Mouse (Mus musculus) forebrain, postnatal 0 days (tissue): ENCODE results near the gene Lrrc75a. TPM values are rescaled to one million over a fixed set of nuclear protein-coding genes. Genes with fewer than 3 reads are reported as not detected.
A peak's percentile ranks its signal among the peaks of the same experiment; 100 is the strongest.
"Not testable (repeated sequence)": the region's sequence is repeated elsewhere in the genome, so short reads cannot be mapped to it uniquely, and the experiment has no call there.

Experiments
- ATAC-seq: fragments of 200-750 bp; cut with Nextera tagmentation; 2 replicates; pipeline ENCODE4 v1.8.0; 2017; ENCODE audit warnings: mild to moderate bottlenecking, moderate library complexity
- DNase-seq: peaks from one replicate; pipeline ENCODE4 v3.0.0-alpha.2; 2015
- H3K27ac ChIP-seq: fragments of 300-500 bp; sonication (generic); 2 replicates; pipeline ENCODE4 v1.5.1; 2014; ENCODE audit warnings: low read depth, mild to moderate bottlenecking, antibody characterized with exemption, low read length, moderate library complexity, mixed read lengths
- H3K27me3 ChIP-seq: fragments of 300-500 bp; sonication (generic); 2 replicates; pipeline ENCODE4 v1.6.1; 2014; ENCODE audit warnings: mild to moderate bottlenecking, low read length, mixed read lengths; ENCODE audit not compliant: insufficient read depth
- H3K36me3 ChIP-seq: fragments of 300-500 bp; sonication (generic); 2 replicates; pipeline ENCODE4 v1.6.1; 2014; ENCODE audit warnings: mild to moderate bottlenecking, moderate library complexity; ENCODE audit not compliant: insufficient read depth
- H3K4me1 ChIP-seq: fragments of 300-500 bp; sonication (generic); 2 replicates; pipeline ENCODE4 v1.6.1; 2014; ENCODE audit warnings: antibody characterized with exemption; ENCODE audit not compliant: insufficient read depth
- H3K4me2 ChIP-seq: fragments of 300-500 bp; sonication (generic); 2 replicates; pipeline ENCODE4 v1.6.1; 2014; ENCODE audit warnings: low read depth, mild to moderate bottlenecking, moderate library complexity
- H3K4me3 ChIP-seq: fragments of 300-500 bp; sonication (generic); 2 replicates; pipeline ENCODE4 v1.5.1; 2014; ENCODE audit warnings: low read depth, low read length, mixed read lengths
- H3K9ac ChIP-seq: fragments of 300-500 bp; sonication (generic); 2 replicates; pipeline ENCODE4 v1.6.1; 2014; ENCODE audit warnings: mild to moderate bottlenecking
- H3K9me3 ChIP-seq: fragments of 300-500 bp; sonication (generic); 2 replicates; pipeline ENCODE4 v1.6.1; 2016; ENCODE audit warnings: low read length
- CTCF ChIP-seq: sonication (generic); IDR thresholded peaks from 2 replicates; pipeline ENCODE4 v1.5.1; 2016; ENCODE audit warnings: antibody characterized with exemption, control low read depth, low read depth
- WGBS: fragments of 180-500 bp; shearing (Covaris S2); extraction: QIAGEN DNeasy Blood & Tissue Kit; methylation state at CpG from one replicate; pipeline ENCODE4 v1.1.7; 2014; 5-methylcytosine and 5-hydroxymethylcytosine counted together
- polyA plus RNA-seq: library from polyadenylated mRNA; unstranded; fragments of >200 nt; fragmentation: Nextera tagmentation; extraction: Ambion mirVana; gene quantifications from 2 replicates; pipeline ENCODE4 v1.2.1, GENCODE M21; 2015
- total RNA-seq: library from RNA; depleted of rRNA; stranded (reverse); fragments of >200 nt; gene quantifications from 2 replicates; pipeline ENCODE4 v1.2.3, GENCODE M21; 2014

The Lrrc75a gene
- total and polyA plus RNA-seq, 2 experiments from 2014 or later, result 7.1 to 13.2 TPM

DNA sequence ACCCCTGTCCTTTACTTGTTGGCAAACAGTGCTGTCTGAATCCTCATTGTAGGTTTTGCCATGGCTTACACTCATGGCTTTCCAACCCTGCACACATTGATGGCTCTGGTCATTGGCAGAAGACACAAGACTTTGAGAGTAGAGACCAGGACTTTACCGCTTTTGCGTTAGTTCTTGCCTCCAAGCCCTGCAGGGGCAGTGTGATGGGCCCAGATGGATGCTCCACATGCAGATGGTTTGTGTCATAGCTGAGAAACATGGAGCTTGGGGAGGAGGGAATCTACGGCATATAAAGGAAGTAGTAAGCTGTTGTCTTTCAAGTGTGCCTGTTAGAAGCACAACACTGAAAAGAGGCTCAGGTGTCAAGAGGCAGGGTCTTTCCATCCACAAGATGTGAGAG is 3.8 kb upstream of the Lrrc75a start:
- peaks cover 13% of the 10 kb centered on the region for H3K4me1 ChIP-seq
- H3K9ac ChIP-seq, result no peak overlapping the region
- no peak overlapping the region for H3K27ac ChIP-seq
- H3K4me3 ChIP-seq, result no peak overlapping the region
- DNase-seq (no peak), ATAC-seq (no peak)
- no peaks in the 10 kb centered on the region for H3K27me3 ChIP-seq
- H3K36me3 ChIP-seq, result no peaks in the 10 kb centered on the region
- no peaks in the 10 kb centered on the region for H3K9me3 ChIP-seq
- WGBS, result 70% methylated on average over 3 of the region's 3 CpGs
- no peak for TF ChIP-seq CTCF
- H3K4me2 ChIP-seq, result no peak overlapping the region

DNA sequence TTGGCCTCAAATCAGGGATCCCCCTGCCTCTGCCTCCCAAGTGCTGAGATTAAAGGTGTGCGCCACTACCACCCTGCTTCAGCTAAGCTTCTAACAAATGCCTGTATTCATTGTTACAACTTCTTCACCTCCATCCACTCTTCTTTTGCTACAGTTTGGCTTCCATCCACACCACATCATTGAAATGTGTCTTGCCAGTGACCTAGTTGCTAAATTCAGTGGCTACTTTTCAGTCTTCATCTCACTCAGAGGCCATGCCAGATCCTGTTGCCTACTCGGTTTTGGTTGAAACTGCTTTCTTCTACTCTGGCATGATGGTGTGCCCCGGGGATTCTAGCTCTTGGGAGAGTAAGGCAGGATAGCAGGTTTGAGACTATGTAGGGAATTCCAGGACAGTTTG is 3.2 kb upstream of the Lrrc75a start:
- Histone ChIP-seq H3K9me3 (no peaks in the 10 kb centered on the region), H3K4me3 (no peak overlapping the region), H3K36me3 (no peaks in the 10 kb centered on the region), H3K4me2 (no peak overlapping the region), H3K27me3 (no peaks in the 10 kb centered on the region), H3K4me1 (peaks cover 18% of the 10 kb centered on the region), H3K9ac (no peak overlapping the region), H3K27ac (no peak overlapping the region)
- WGBS, result 86% methylated on average over 3 of the region's 3 CpGs
- no peak for TF ChIP-seq CTCF
- DNase-seq, result no peak
- no peak for ATAC-seq

DNA sequence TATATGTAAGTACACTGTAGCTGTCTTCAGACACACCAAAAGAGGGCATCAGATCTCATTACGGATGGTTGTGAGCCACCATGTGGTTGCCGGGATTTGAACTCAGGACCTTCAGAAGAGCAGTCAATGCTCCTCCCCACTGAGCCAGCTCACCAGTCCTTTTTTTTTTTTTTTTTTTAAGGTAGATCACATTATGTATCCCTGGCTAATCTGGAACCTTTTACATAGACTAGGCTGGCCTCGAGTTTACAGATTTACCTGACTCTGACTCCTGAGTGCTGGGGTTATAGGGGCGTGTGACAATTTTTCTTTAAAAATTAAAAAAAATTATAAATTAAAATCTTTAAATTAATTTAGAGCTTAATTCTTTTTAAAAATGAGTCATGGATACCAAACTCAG is 1.5 kb upstream of the Lrrc75a start:
- H3K9ac ChIP-seq, H3K36me3 ChIP-seq, H3K4me3 ChIP-seq, H3K27ac ChIP-seq, H3K9me3 ChIP-seq, H3K4me2 ChIP-seq, DNase-seq, ATAC-seq, H3K27me3 ChIP-seq: not testable (repeated sequence)
- 85% methylated on average over 4 of the region's 4 CpGs for WGBS
- peaks cover 34% of the 10 kb centered on the region for H3K4me1 ChIP-seq

DNA sequence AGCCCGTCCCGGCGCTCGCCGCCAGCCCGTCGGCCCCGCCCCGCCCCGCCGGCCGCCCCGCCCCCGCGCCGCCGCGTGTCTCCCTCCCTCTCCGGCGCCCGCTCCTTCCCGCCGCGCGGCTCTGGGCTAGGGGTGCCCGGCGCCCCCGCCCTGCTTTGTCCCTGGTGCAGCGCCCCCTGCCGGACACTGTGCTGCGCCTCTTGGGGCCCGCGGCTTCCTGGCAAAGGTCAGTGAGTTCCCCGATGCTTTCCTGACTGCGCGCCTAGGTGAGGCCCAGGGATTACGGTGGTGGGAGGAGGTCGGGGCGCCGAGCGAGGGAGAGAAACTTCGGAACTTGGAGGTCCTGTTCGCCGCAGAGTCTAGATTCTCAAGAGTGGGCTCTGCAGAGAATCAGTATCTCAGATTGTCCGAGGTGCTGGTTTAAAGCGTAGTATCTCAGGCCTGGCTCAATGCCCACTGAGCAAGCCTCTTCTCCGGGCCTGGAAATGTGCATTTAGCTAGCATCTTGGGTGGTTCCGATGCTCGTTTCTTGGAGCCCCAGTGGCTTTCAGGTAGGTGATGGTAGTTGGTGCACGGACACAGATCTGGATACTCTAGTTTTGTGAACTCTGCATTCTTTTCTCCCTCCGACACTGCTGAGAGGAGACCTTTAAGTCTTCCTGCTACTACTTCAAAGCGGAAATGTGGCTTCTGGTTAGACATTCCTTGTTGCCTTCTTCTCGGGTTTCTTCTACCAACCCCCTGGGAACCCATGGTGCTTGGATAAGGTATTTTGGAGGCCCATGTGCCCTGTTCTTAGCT is 468 bp upstream of the Lrrc75a start, which contains the start of gene Mmgt2:
Gene Mmgt2 (plus strand): TSS at position 74 of the 801 bp plus-strand sequence.
- WGBS, result 1% methylated on average over 29 of the region's 53 CpGs
- Histone ChIP-seq H3K9ac (peak within 1 kb of the TSS; percentile 66), H3K4me2 (peak within 1 kb of the TSS; percentile 96), H3K4me3 (peak within 1 kb of the TSS; percentile 70), H3K4me1 (peaks cover 38% of the 10 kb centered on the region), H3K27ac (peak within 1 kb of the TSS; percentile 62), H3K27me3 (no peaks in the 10 kb centered on the region), H3K9me3 (no peaks in the 10 kb centered on the region), H3K36me3 (no peaks in the 10 kb centered on the region)
- TF ChIP-seq CTCF, result peak; percentile 91
- DNase-seq (peak; percentile 90), ATAC-seq (peak; percentile 91)

DNA sequence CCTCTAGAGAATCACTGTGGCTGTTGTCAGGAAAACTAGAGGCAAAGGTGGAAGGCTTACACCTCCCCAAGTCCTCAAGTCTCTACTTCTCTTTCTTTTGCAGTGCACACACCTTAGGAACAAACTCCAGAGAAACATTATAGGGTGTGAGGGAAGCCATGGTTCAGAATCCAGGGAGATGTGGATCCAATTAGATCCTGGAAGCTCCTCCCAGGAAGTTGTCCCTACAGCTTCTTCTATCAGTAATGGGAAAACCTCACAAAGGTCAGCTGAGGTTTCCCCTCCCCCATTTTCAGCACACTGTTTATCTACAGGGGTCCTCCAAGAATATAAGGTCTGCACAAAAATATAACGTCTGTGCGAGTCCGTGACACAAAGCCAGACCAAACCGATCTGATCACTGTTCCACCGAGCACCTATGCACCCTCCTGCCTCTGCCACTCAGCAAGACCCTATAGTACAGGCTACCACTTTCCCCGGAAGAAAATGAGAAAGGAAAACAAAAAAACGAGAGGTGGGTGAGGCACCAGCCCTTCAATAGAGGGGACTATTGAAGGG is 1.3 kb downstream of the Lrrc75a start:
- DNase-seq (no peak), ATAC-seq (no peak)
- peaks cover 41% of the 10 kb centered on the region for H3K4me1 ChIP-seq
- H3K9me3 ChIP-seq, result no peaks in the 10 kb centered on the region
- no peaks in the 10 kb centered on the region for H3K27me3 ChIP-seq
- no peak for TF ChIP-seq CTCF
- H3K27ac ChIP-seq, result peak overlapping the region; percentile 54; the same call in 1 of the 2 replicates
- peak overlapping the region; percentile 70 for H3K4me3 ChIP-seq
- 50% methylated on average over 7 of the region's 7 CpGs for WGBS
- H3K9ac ChIP-seq, result peak overlapping the region; percentile 66; the same call in 1 of the 2 replicates
- H3K36me3 ChIP-seq, result no peaks in the 10 kb centered on the region
- H3K4me2 ChIP-seq, result peak overlapping the region; percentile 96

DNA sequence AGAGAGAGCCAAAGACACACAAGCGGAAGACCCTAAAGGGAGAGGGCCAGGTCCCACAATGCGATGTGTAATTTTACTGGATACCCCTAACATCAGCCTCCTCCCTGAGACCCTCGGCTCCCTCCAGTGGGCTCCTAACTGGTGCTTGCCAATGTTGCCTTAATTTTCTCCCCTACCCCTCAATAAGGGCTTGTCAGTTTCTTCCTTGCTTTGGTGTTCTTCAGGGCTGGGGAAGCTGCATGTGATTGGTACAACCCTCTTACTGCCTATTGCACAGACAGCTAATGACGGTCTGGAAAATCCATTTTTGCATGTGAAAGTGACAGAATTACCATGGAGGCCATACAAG is 1.9 kb downstream of the Lrrc75a start:
- ATAC-seq (no peak), DNase-seq (no peak)
- H3K4me3 ChIP-seq, result peak overlapping the region; percentile 70
- H3K9ac ChIP-seq, result peak overlapping the region; percentile 37; the same call in 1 of the 2 replicates
- no peak for TF ChIP-seq CTCF
- peaks cover 41% of the 10 kb centered on the region for H3K4me1 ChIP-seq
- WGBS, result 18% methylated on average over 4 of the region's 4 CpGs
- no peaks in the 10 kb centered on the region for H3K36me3 ChIP-seq
- H3K9me3 ChIP-seq, result no peaks in the 10 kb centered on the region
- peak overlapping the region; percentile 96 for H3K4me2 ChIP-seq
- H3K27ac ChIP-seq, result peak overlapping the region; percentile 54
- H3K27me3 ChIP-seq, result no peaks in the 10 kb centered on the region
